Mouse (Mus musculus) right cerebral cortex, postnatal 14 days (tissue): ENCODE measurements around the gene Pcp4l1.

ENCODE experiments used
- DNase-seq: peaks from one replicate; pipeline ENCODE4 v3.0.0; 2022

The Pcp4l1 gene

DNA sequence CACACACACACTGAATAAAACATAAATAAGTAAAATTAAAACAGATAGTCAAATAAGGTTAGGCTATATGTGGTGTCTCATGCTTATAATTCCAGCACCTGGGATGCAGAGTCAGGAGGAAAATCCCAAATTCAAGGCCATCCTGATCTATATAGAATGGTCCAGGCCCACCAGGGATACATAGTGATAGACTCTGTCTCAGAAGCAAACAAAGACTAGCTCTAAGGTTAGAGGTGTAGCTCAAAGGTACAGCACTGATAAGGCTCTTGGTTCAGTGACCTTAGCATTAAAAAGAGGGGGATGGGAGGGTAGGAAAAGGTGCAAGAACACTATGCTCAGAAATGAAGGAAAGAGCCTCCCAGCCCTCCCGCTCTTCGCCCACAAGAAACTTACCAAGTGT, 60.5 kb downstream of the Pcp4l1 start:
- DNase-seq: no peak

DNA sequence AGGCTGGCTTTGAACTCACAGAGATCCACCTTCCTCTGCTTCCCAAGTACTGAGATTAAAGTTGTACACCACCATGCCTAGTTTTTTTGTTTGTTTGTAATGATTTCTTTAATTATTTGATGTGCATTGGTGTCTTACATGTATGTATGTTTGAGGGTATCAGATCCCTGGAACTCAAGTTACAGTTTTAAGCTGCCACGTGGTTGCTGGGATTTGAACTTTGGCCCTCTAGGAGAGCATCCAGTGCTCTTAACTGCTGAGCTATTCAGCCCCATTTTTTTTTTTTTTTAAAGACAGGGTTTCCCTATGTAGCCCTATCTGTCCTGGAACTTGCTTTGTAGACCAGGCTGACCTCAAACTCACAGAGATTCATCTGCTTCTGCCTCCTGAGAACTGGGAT, 65.1 kb downstream of the Pcp4l1 start:
- DNase-seq: no peak

DNA sequence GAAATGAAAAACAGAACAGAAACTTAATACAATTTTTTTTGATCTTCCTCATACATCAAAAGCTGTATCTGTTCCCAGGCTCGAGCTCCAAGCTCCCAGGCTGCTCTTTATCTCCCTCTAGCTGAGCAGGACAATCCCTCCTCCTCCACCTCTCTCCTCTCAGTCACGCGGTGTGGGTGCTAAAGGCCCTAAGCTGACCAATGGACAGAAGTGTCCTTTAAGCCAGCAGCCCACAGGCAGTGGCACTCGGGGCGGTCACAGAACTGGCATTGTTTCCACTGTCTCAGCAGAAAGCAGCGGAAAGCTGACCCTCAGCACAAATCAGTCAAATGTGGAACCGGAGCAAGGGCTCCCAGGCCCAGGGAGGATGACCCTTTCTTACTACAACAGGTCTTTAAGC, 66.8 kb downstream of the Pcp4l1 start:
- DNase-seq: peak; percentile 31

DNA sequence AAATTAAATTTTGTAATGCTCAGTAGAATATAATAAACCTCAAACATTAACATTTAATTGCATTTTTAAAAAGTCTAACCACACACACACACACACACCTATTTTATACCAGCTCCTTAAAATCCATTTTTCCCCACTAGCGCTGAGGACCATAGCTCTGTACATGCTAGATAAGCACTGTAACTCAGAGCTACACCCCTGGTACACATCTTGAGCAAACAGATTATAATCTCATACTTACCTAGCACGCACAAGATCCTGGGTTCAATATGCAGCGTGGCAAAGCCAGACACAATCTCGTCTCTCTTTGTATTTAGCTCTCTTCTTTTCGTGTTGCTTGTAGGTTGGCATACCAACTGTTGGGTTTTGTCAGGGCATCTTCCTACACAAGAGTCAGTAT, 71.7 kb downstream of the Pcp4l1 start:
- DNase-seq: no peak
